Mouse (Mus musculus) CH12.LX (cell line): ENCODE measurements around the gene Tmem222. TPM values are rescaled to one million over a fixed set of nuclear protein-coding genes. Genes with fewer than 3 reads are reported as not detected.

Experiments used
- DNase-seq: peaks from one replicate; pipeline ENCODE4 v3.0.0-alpha.2; 2013; ENCODE audit errors: extremely low read depth
- H3K27ac ChIP-seq: 2 replicates; pipeline ENCODE4 v1.5.1; 2012; ENCODE audit warnings: low read depth, mild to moderate bottlenecking, control low read depth, moderate library complexity; ENCODE audit not compliant: insufficient read depth
- H3K27me3 ChIP-seq: replicated peaks from 2 replicates; pipeline ENCODE3; 2012; ENCODE audit warnings: inconsistent platforms
- H3K36me3 ChIP-seq, 2 experiments: replicated peaks in 1 of 2; 2 replicates each; pipeline versions ENCODE3 to v1.6.1; 2012; ENCODE audit warnings: inconsistent platforms in 1 of 2, low read length in 1 of 2, mild to moderate bottlenecking in 1 of 2, mixed read lengths in 1 of 2, moderate library complexity in 1 of 2; ENCODE audit not compliant: control insufficient read depth in 1 of 2, insufficient read depth in 1 of 2
- H3K4me1 ChIP-seq, 2 experiments: 2 replicates each; pipeline ENCODE4 v1.6.1; 2012; ENCODE audit warnings: inconsistent platforms in 1 of 2, moderate library complexity in 1 of 2; ENCODE audit not compliant: insufficient read depth in 2 of 2, control insufficient read depth in 1 of 2
- H3K4me2 ChIP-seq: 2 replicates; pipeline ENCODE4 v1.6.1; 2012; ENCODE audit warnings: low read depth, mild to moderate bottlenecking, control low read depth; ENCODE audit not compliant: poor library complexity, insufficient read depth, severe bottlenecking
- H3K4me3 ChIP-seq, 3 experiments: fragments of 150-350 bp in 1 of 3; sonication (generic) in 1 of 3; replicated peaks in 1 of 3; 2 replicates each; pipeline versions ENCODE3 to v1.5.1; 2011 to 2012; ENCODE audit warnings: low read depth in 2 of 3, low read length in 2 of 3, mild to moderate bottlenecking in 2 of 3, moderate library complexity in 2 of 3, control low read depth in 1 of 3, improper control_type of control experiment in 1 of 3, inconsistent platforms in 1 of 3, mixed read lengths in 1 of 3; ENCODE audit not compliant: poor library complexity in 1 of 3
- H3K79me2 ChIP-seq: replicated peaks from 2 replicates; pipeline ENCODE4 v1.6.1; 2012; ENCODE audit warnings: mild to moderate bottlenecking, moderate library complexity; ENCODE audit not compliant: control insufficient read depth, poor library complexity, insufficient read depth, severe bottlenecking; ENCODE audit errors: extremely low read depth
- H3K9ac ChIP-seq: 2 replicates; pipeline ENCODE4 v1.6.1; 2012; ENCODE audit warnings: low read depth, mild to moderate bottlenecking, control low read depth, moderate library complexity; ENCODE audit not compliant: insufficient read depth
- H3K9me3 ChIP-seq: replicated peaks from 2 replicates; pipeline ENCODE3; 2012; ENCODE audit warnings: low read length, inconsistent platforms, mixed read lengths
- CHD1 ChIP-seq: IDR thresholded peaks from 2 replicates; pipeline ENCODE4 v1.6.1; 2012; ENCODE audit warnings: low read depth, low read length, improper control_type of control experiment, inconsistent platforms
- CHD2 ChIP-seq: IDR thresholded peaks from 2 replicates; pipeline ENCODE4 v1.6.1; 2011; ENCODE audit warnings: low read length, improper control_type of control experiment
- CTCF ChIP-seq, 2 experiments: IDR thresholded peaks in 1 of 2; conservative IDR thresholded peaks in 1 of 2; 2 replicates each; pipeline ENCODE4 v1.5.1; 2011 to 2012; ENCODE audit warnings: low read depth in 2 of 2, low read length in 2 of 2, improper control_type of control experiment in 1 of 2, inconsistent platforms in 1 of 2, mild to moderate bottlenecking in 1 of 2, moderate library complexity in 1 of 2
- E2F4 ChIP-seq: IDR thresholded peaks from 2 replicates; pipeline ENCODE4 v1.6.1; 2011; ENCODE audit warnings: low read depth, low read length, improper control_type of control experiment; ENCODE audit not compliant: insufficient replicate concordance
- EP300 ChIP-seq: IDR thresholded peaks from 2 replicates; pipeline ENCODE4 v1.6.1; 2011; ENCODE audit warnings: low read length, improper control_type of control experiment
- ETS1 ChIP-seq: conservative IDR thresholded peaks from 2 replicates; pipeline ENCODE4 v1.6.1; 2012; ENCODE audit warnings: low read depth, mild to moderate bottlenecking, inconsistent platforms, low read length, improper control_type of control experiment, moderate library complexity
- GABPA ChIP-seq: IDR thresholded peaks from 2 replicates; pipeline ENCODE4 v1.6.1; 2012; ENCODE audit warnings: low read depth, low read length, improper control_type of control experiment, inconsistent platforms; ENCODE audit not compliant: insufficient replicate concordance
- JUND ChIP-seq: conservative IDR thresholded peaks from 2 replicates; pipeline ENCODE4 v1.6.1; 2011; ENCODE audit warnings: low read depth, low read length, improper control_type of control experiment
- KAT2A ChIP-seq: IDR thresholded peaks from 2 replicates; pipeline ENCODE4 v1.6.1; 2012; ENCODE audit warnings: low read length, improper control_type of control experiment, inconsistent platforms; ENCODE audit not compliant: insufficient replicate concordance
- MAZ ChIP-seq: IDR thresholded peaks from 2 replicates; pipeline ENCODE4 v1.6.1; 2012; ENCODE audit warnings: low read depth, mild to moderate bottlenecking, inconsistent platforms, low read length, improper control_type of control experiment, moderate library complexity
- MYC ChIP-seq: IDR thresholded peaks from 2 replicates; pipeline ENCODE4 v1.6.1; 2011; ENCODE audit warnings: low read depth, mild to moderate bottlenecking, improper control_type of control experiment, low read length
- NELFE ChIP-seq: IDR thresholded peaks from 2 replicates; pipeline ENCODE4 v1.6.1; 2011; ENCODE audit warnings: low read depth, low read length, improper control_type of control experiment
- POLR2AphosphoS2 ChIP-seq: IDR thresholded peaks from 2 replicates; pipeline ENCODE4 v1.6.1; 2011; ENCODE audit warnings: low read depth, low read length, improper control_type of control experiment
- SIN3A ChIP-seq: IDR thresholded peaks from 2 replicates; pipeline ENCODE4 v1.6.1; 2012; ENCODE audit warnings: low read length, improper control_type of control experiment, inconsistent platforms
- TBP ChIP-seq: conservative IDR thresholded peaks from 2 replicates; pipeline ENCODE4 v1.6.1; 2011; ENCODE audit warnings: low read depth, low read length, improper control_type of control experiment
- TCF12 ChIP-seq: IDR thresholded peaks from 2 replicates; pipeline ENCODE4 v1.6.1; 2014; ENCODE audit warnings: low read depth, mild to moderate bottlenecking, inconsistent platforms, low read length, improper control_type of control experiment
- UBTF ChIP-seq: IDR thresholded peaks from 2 replicates; pipeline ENCODE4 v1.6.1; 2012; ENCODE audit warnings: low read depth, mild to moderate bottlenecking, inconsistent platforms, low read length, improper control_type of control experiment, moderate library complexity
- USF1 ChIP-seq: IDR thresholded peaks from 2 replicates; pipeline ENCODE4 v1.6.1; 2014; ENCODE audit warnings: low read depth, mild to moderate bottlenecking, inconsistent platforms, low read length, improper control_type of control experiment
- USF2 ChIP-seq: conservative IDR thresholded peaks from 2 replicates; pipeline ENCODE4 v1.6.1; 2011; ENCODE audit warnings: low read depth, low read length, improper control_type of control experiment
- dilution Hi-C: fragments of 300-500 bp; cut with MboI; formaldehyde crosslinking; loops from 2 replicates; pipeline ENCODE4 v1.14.3; 2020; ENCODE audit warnings: low sequenced_read_pairs; ENCODE audit not compliant: extremely low pct_unique_long_range_greater_than_20kb, extremely low pct_ligation_motif_present
- in situ Hi-C: fragments of 300-500 bp; cut with MboI; formaldehyde crosslinking; loops from 3 replicates; pipeline ENCODE4 v1.14.3; 2019; ENCODE audit warnings: low sequenced_read_pairs, low pct_ligation_motif_present, low pct_unique_long_range_greater_than_20kb, mixed read lengths
- polyA plus RNA-seq: library from polyadenylated mRNA; unstranded; fragments of >175 nt; gene quantifications from 2 replicates; pipeline ENCODE4 v1.2.1, GENCODE M21; 2012; ENCODE audit warnings: low read depth; ENCODE audit not compliant: insufficient read length
- total RNA-seq, 2 experiments: library from RNA; depleted of rRNA; stranded (reverse); fragments of 300-350 nt in 1 of 2; fragments of >200 nt in 1 of 2; gene quantifications; 2 replicates each; pipeline ENCODE4 v1.2.3; 2012 to 2014

Gene Tmem222
- total and polyA plus RNA-seq, 3 experiments, result 64.8 to 95.7 (median 73.2) TPM

DNA sequence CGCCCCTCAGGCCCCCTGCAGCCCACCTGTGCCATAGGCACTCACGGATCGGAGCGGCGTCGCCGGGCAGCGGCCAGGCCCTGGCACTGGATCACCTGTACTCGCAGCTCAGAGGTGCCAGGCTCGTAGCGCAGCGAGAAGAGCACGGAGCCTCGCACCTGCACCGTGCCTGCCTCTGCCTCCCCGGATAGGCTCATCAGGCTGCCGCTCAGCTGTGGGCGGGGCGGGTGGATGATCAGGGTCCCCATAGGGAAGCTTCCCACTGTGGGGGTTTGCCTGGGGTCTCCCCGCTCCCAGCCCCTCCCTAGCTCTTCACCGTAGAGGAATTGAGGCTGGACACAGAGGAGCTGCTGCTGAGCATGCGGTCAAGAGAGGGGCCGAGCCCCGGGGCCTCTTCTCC lies 20.8 kb downstream of the Tmem222 start:
- Histone ChIP-seq H3K27me3 (no peaks in the 10 kb centered on the region), H3K4me1 (peaks cover 5 to 18% of the 10 kb centered on the region in 2 experiments), H3K4me2 (no peak overlapping the region), H3K27ac (no peak overlapping the region), H3K9me3 (no peaks in the 10 kb centered on the region), H3K4me3 (no peak overlapping the region), H3K79me2 (no peaks in the 10 kb centered on the region), H3K9ac (no peak overlapping the region), H3K36me3 (peaks cover 0 to 70% of the 10 kb centered on the region in 2 experiments)
- dilution Hi-C loops, result no loop called here
- no peak for DNase-seq
- TF ChIP-seq TBP, result no peak
- TF ChIP-seq CTCF (conservative IDR thresholded peaks at IDR 0.05 in 1 of 2, IDR thresholded peaks at IDR 0.05 in 1 of 2; ENCODE audit: low read depth in 2 of 2, low read length in 2 of 2), result no peak
- no peak for TF ChIP-seq JUND
- TF ChIP-seq ETS1, result no peak
- no peak for TF ChIP-seq CHD2
- in situ Hi-C loops, result no loop called here

GRCm38 (mm10) chr4:133255392-133255791 lies 22.2 kb downstream of the Tmem222 start:
- peaks cover 0 to 10% of the 10 kb centered on the region in 2 experiments; a peak in 2 of 4 replicates for H3K4me1 ChIP-seq
- H3K27ac ChIP-seq, result no peak overlapping the region
- DNase-seq, result no peak
- no peaks in the 10 kb centered on the region for H3K27me3 ChIP-seq
- H3K9me3 ChIP-seq, result no peaks in the 10 kb centered on the region
- H3K4me3 ChIP-seq, result no peak overlapping the region
- H3K4me2 ChIP-seq, result no peak overlapping the region
- peaks cover 0 to 61% of the 10 kb centered on the region in 2 experiments for H3K36me3 ChIP-seq
- dilution Hi-C loops (no loop called here), in situ Hi-C loops (no loop called here)
- TF ChIP-seq GABPA (no peak), MYC (no peak), SIN3A (no peak), POLR2AphosphoS2 (no peak), USF2 (no peak), USF1 (no peak), EP300 (no peak), MAZ (no peak), E2F4 (no peak), NELFE (no peak), KAT2A (no peak), CHD2 (no peak), JUND (no peak), TCF12 (no peak), CHD1 (no peak), UBTF (no peak)
- H3K79me2 ChIP-seq, result no peaks in the 10 kb centered on the region
- no peak overlapping the region for H3K9ac ChIP-seq
